Mouse (Mus musculus) cerebellum, adult 2 months (tissue): Measurements from ENCODE around the gene Plg.

ENCODE experiments used
- CTCF ChIP-seq: fragments of 200-500 bp; IDR thresholded peaks from 2 replicates; pipeline ENCODE4 v1.5.1; 2011; ENCODE audit warnings: low read depth, mild to moderate bottlenecking, control low read depth, low read length, moderate library complexity, borderline replicate concordance; ENCODE audit not compliant: insufficient read depth
- POLR2A ChIP-seq: fragments of 200-500 bp; IDR thresholded peaks from 2 replicates; pipeline ENCODE4 v1.6.1; 2011; ENCODE audit warnings: low read length, control low read depth, borderline replicate concordance; ENCODE audit not compliant: insufficient read depth

DNA sequence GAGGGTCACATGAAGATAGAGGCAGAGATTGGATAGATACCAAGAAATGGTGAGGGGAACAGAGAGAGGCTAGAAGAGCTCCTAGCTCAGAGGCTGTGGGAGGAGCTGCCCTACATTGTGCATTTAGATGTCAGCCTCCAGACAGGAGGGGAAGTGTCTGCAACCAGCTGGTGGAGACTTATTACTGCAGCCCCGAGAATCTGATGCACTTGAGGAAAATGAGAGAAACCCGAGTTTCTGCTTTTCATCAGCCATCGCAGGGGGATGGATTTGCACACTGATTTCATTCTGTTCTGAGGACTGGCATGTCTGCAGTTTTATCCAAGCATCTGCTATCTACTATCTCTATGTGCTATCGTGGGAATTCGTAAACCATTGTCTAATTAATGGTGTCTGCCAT lies 53.3 kb downstream of the Plg start:
- no peak for TF ChIP-seq POLR2A
- TF ChIP-seq CTCF, result no peak
